Mouse (Mus musculus) heart, embryonic 16.5 days (tissue): ENCODE data around the gene Zbtb17. TPM values are rescaled to one million over a fixed set of nuclear protein-coding genes. Genes with fewer than 3 reads are reported as not detected.

Experiments used
- ATAC-seq: fragments of 200-750 bp; cut with Nextera tagmentation; replicated peaks from 2 replicates; pipeline ENCODE4 v1.8.0; 2017; ENCODE audit warnings: moderate number of reproducible peaks; ENCODE audit not compliant: insufficient read depth, low FRiP score; ENCODE audit errors: extremely low read depth
- H3K27ac ChIP-seq: fragments of 300-500 bp; sonication (generic); 2 replicates; pipeline ENCODE4 v1.5.1; 2014; ENCODE audit warnings: mild to moderate bottlenecking, low read length, control low read depth, moderate library complexity
- H3K27me3 ChIP-seq: fragments of 300-500 bp; sonication (generic); 2 replicates; pipeline ENCODE4 v1.6.1; 2014; ENCODE audit warnings: low read length, mixed read lengths; ENCODE audit not compliant: control insufficient read depth, insufficient read depth
- H3K36me3 ChIP-seq: fragments of 300-500 bp; sonication (generic); 2 replicates; pipeline ENCODE4 v1.6.1; 2014; ENCODE audit not compliant: control insufficient read depth, insufficient read depth
- H3K4me1 ChIP-seq: fragments of 300-500 bp; sonication (generic); 2 replicates; pipeline ENCODE4 v1.6.1; 2014; ENCODE audit warnings: low read length, mixed read lengths; ENCODE audit not compliant: control insufficient read depth, insufficient read depth
- H3K4me2 ChIP-seq: fragments of 300-500 bp; sonication (generic); 2 replicates; pipeline ENCODE4 v1.6.1; 2014; ENCODE audit warnings: low read depth, mild to moderate bottlenecking, control low read depth, low read length
- H3K4me3 ChIP-seq: fragments of 300-500 bp; sonication (generic); 2 replicates; pipeline ENCODE4 v1.5.1; 2014; ENCODE audit warnings: mild to moderate bottlenecking, control low read depth, low read length
- H3K9ac ChIP-seq: fragments of 300-500 bp; sonication (generic); 2 replicates; pipeline ENCODE4 v1.6.1; 2014; ENCODE audit warnings: low read length, control low read depth
- H3K9me3 ChIP-seq: fragments of 300-500 bp; sonication (generic); replicated peaks from 2 replicates; pipeline ENCODE4 v1.6.1; 2016; ENCODE audit warnings: low read length; ENCODE audit not compliant: control insufficient read depth
- WGBS: fragments of 180-500 bp; shearing (Covaris S2); extraction: QIAGEN DNeasy Blood & Tissue Kit; methylation state at CpG from one replicate; pipeline ENCODE4 v1.1.7; 2014; 5-methylcytosine and 5-hydroxymethylcytosine counted together
- polyA plus RNA-seq: library from polyadenylated mRNA; unstranded; fragments of >200 nt; fragmentation: Nextera tagmentation; extraction: Ambion mirVana; gene quantifications from 2 replicates; pipeline ENCODE4 v1.2.1, GENCODE M21; 2015

The Zbtb17 gene
- polyA plus RNA-seq, 1 experiment from 2014 or later, result 22.2 TPM

DNA sequence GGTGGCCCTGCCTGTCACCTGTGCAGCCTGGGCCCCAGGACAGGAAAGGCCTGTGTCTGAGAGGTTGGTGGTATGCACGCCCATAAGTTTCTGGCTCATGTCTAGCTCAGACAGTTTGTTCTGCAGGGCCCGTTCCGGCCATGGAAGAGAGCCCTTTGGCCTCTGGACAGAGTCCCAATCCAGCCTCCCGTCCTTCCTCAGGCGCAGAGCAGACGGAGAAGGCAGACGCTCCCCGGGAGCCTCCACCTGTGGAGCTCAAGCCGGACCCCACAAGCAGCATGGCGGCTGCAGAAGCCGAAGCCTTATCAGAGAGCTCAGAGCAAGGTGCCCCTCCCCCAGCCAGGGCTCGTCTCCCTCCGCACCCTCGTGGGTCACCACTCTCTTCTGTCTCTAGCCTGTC, 19.0 kb downstream of the Zbtb17 start:
- H3K27ac ChIP-seq, result no peak overlapping the region
- peaks cover 48% of the 10 kb centered on the region for H3K36me3 ChIP-seq
- no peak overlapping the region for H3K4me2 ChIP-seq
- no peak overlapping the region for H3K9ac ChIP-seq
- no peak for ATAC-seq
- H3K4me3 ChIP-seq, result no peak overlapping the region
- no peaks in the 10 kb centered on the region for H3K9me3 ChIP-seq
- WGBS, result 61% methylated on average over 14 of the region's 14 CpGs
- no peaks in the 10 kb centered on the region for H3K27me3 ChIP-seq
- H3K4me1 ChIP-seq, result peaks cover 5% of the 10 kb centered on the region

DNA sequence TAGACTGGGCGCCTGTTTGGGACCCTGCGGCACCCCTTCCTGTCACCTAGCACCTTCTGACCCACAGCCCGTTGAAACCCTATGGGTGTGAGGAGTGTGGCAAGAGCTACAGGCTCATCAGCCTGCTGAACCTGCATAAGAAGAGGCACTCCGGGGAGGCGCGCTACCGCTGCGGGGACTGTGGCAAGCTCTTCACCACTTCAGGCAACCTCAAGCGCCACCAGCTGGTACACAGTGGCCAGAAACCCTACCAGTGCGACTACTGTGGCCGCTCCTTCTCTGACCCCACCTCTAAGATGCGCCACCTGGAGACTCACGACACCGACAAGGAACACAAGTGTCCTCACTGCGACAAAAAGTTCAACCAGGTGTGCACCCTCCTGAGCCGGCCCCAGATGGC, 20.3 kb downstream of the Zbtb17 start:
- peaks cover 59% of the 10 kb centered on the region for H3K36me3 ChIP-seq
- H3K9ac ChIP-seq, result no peak overlapping the region
- H3K9me3 ChIP-seq, result no peaks in the 10 kb centered on the region
- H3K4me1 ChIP-seq, result no peaks in the 10 kb centered on the region
- H3K4me2 ChIP-seq, result no peak overlapping the region
- no peak overlapping the region for H3K27ac ChIP-seq
- no peak for ATAC-seq
- no peak overlapping the region for H3K4me3 ChIP-seq
- WGBS, result 72% methylated on average over 16 of the region's 16 CpGs
- H3K27me3 ChIP-seq, result no peaks in the 10 kb centered on the region

GRCm38 (mm10) chr4:141465512-141466288, 21.2 kb downstream of the Zbtb17 start:
- H3K27me3 ChIP-seq, result no peaks in the 10 kb centered on the region
- no peak overlapping the region for H3K4me2 ChIP-seq
- H3K36me3 ChIP-seq, result peaks cover 67% of the 10 kb centered on the region
- no peak overlapping the region for H3K9ac ChIP-seq
- 92% methylated on average over 34 of the region's 34 CpGs for WGBS
- no peaks in the 10 kb centered on the region for H3K4me1 ChIP-seq
- no peak for ATAC-seq
- no peak overlapping the region for H3K4me3 ChIP-seq
- H3K9me3 ChIP-seq, result no peaks in the 10 kb centered on the region
- no peak overlapping the region for H3K27ac ChIP-seq

- no peak overlapping the region for H3K27ac ChIP-seq
- no peak for ATAC-seq
Observed at GRCm38 (mm10) chr4:141466289-141466795, 21.9 kb downstream of the Zbtb17 start.

DNA sequence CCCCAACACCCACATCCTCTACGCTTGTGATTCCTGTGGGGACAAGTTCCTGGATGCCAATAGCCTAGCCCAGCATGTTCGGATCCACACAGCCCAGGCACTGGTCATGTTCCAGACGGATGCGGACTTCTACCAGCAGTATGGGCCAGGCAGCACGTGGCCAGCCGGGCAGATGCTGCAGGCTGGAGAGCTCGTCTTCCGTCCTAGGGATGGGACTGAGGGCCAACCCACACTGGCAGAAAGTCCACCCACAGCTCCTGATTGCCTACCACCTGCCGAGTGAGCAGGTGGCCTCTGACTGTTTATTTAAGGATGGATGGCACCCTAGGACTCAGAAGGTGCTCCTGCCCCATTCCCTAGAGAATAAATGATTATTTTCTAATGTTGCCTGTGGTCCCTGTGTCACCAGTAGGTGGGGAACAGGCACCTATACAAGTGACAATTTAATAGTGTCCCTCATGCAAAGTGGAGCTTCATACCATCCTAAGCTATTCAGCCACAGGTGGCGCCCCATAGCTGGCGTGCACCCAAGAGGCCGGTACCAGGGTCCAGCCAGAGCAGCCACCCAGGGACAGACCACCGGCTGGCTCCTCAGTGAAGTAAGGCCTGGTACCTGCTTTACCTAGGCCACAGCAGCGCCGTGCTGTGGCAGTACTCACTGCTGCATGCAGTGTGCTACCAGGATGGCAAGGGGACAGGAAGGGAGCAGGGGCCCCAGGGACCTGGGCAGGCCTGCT, 22.6 kb downstream of the Zbtb17 start:
- no peak overlapping the region for H3K4me2 ChIP-seq
- 83% methylated on average over 15 of the region's 15 CpGs for WGBS
- H3K9ac ChIP-seq, result no peak overlapping the region
- no peak overlapping the region for H3K27ac ChIP-seq
- no peak for ATAC-seq
- H3K9me3 ChIP-seq, result peaks cover 4% of the 10 kb centered on the region
- H3K4me1 ChIP-seq, result no peaks in the 10 kb centered on the region
- no peak overlapping the region for H3K4me3 ChIP-seq
- peaks cover 78% of the 10 kb centered on the region for H3K36me3 ChIP-seq
- H3K27me3 ChIP-seq, result no peaks in the 10 kb centered on the region

More at GRCm38 (mm10) chr4:141466289-141466795, 21.9 kb downstream of the Zbtb17 start:
- Histone ChIP-seq H3K27me3 (no peaks in the 10 kb centered on the region), H3K4me2 (no peak overlapping the region), H3K9ac (no peak overlapping the region), H3K4me1 (no peaks in the 10 kb centered on the region), H3K36me3 (peaks cover 73% of the 10 kb centered on the region), H3K9me3 (peaks cover 3% of the 10 kb centered on the region), H3K4me3 (no peak overlapping the region)
- WGBS, result 87% methylated on average over 16 of the region's 16 CpGs

DNA sequence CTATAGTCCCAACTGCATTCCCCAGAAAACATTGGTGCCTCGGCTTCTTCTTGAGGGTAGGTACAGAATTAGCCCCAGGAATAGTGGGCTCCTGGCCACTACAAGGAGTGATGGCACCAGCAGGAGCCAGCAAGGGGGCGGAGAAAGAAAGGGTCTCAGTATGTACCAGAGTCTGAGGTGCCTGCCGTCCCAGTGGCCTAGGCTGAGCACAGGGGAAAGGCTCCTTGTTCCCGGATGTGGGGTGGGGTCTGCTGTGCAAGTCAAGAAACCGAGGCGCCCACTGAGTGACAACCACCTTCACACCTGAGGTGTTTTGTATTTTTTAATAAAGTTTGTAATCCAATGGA, 23.1 kb downstream of the Zbtb17 start:
- Histone ChIP-seq H3K4me3 (no peak overlapping the region), H3K4me2 (no peak overlapping the region), H3K4me1 (no peaks in the 10 kb centered on the region), H3K9me3 (peaks cover 4% of the 10 kb centered on the region), H3K36me3 (peaks cover 81% of the 10 kb centered on the region), H3K27me3 (no peaks in the 10 kb centered on the region), H3K27ac (no peak overlapping the region), H3K9ac (no peak overlapping the region)
- WGBS, result 76% methylated on average over 6 of the region's 6 CpGs
- no peak for ATAC-seq

DNA sequence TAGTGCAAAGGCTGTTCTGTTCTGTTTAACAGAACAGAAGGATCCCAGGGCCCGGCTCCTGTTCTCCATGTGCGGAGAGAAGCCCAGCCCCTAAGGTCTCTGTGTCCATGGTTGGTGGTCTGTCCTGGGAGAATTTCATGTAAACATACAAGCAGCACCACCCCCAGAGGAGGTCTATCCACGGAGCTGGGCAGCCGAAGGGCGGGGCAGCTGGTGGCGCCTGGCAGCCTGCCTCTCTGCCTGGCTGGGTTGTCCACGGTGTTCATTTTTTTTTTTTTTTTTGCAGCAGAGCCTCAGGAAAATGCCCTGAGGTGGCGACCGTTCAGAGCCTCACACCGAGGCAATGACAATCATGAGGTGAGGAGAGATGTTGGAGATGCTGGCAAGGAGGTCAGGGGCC, 24.1 kb downstream of the Zbtb17 start:
- 54% methylated on average over 10 of the region's 10 CpGs for WGBS
- H3K4me1 ChIP-seq, result no peaks in the 10 kb centered on the region
- no peak for ATAC-seq
- H3K9me3 ChIP-seq, result peaks cover 4% of the 10 kb centered on the region
- H3K27ac ChIP-seq, result no peak overlapping the region
- peaks cover 90% of the 10 kb centered on the region for H3K36me3 ChIP-seq
- no peak overlapping the region for H3K4me3 ChIP-seq
- H3K4me2 ChIP-seq, result no peak overlapping the region
- H3K9ac ChIP-seq, result no peak overlapping the region
- H3K27me3 ChIP-seq, result no peaks in the 10 kb centered on the region

GRCm38 (mm10) chr4:141469343-141469742, 24.9 kb downstream of the Zbtb17 start:
- H3K9ac ChIP-seq, result no peak overlapping the region
- no peak overlapping the region for H3K4me2 ChIP-seq
- ATAC-seq, result no peak
- 85% methylated on average over 9 of the region's 9 CpGs for WGBS
- no peaks in the 10 kb centered on the region for H3K4me1 ChIP-seq
- H3K36me3 ChIP-seq, result peaks cover 92% of the 10 kb centered on the region
- no peak overlapping the region for H3K4me3 ChIP-seq
- no peaks in the 10 kb centered on the region for H3K27me3 ChIP-seq
- no peak overlapping the region for H3K27ac ChIP-seq
- H3K9me3 ChIP-seq, result peaks cover 4% of the 10 kb centered on the region

GRCm38 (mm10) chr4:141471491-141471890, 27.0 kb downstream of the Zbtb17 start:
- no peaks in the 10 kb centered on the region for H3K4me1 ChIP-seq
- WGBS, result 98% methylated on average over 16 of the region's 16 CpGs
- no peak overlapping the region for H3K9ac ChIP-seq
- H3K4me2 ChIP-seq, result no peak overlapping the region
- no peak overlapping the region for H3K4me3 ChIP-seq
- no peaks in the 10 kb centered on the region for H3K27me3 ChIP-seq
- no peak for ATAC-seq
- H3K27ac ChIP-seq, result no peak overlapping the region
- H3K9me3 ChIP-seq, result peaks cover 4% of the 10 kb centered on the region
- peaks cover 93% of the 10 kb centered on the region for H3K36me3 ChIP-seq
